Mouse (Mus musculus) cerebellum, adult 2 months (tissue): ENCODE results near the gene Zbtb24. TPM values are rescaled to one million over a fixed set of nuclear protein-coding genes. Genes with fewer than 3 reads are reported as not detected.

Experiments used
- DNase-seq, 2 experiments: peaks; one replicate each; pipeline ENCODE4 v3.0.0; 2021
- H3K27ac ChIP-seq: fragments of 200-500 bp; 2 replicates; pipeline ENCODE4 v1.5.1; 2012; ENCODE audit warnings: low read length, control low read depth, inconsistent platforms; ENCODE audit not compliant: insufficient read depth
- H3K27me3 ChIP-seq: fragments of 200-500 bp; 2 replicates; pipeline ENCODE4 v1.6.1; 2012; ENCODE audit warnings: inconsistent platforms, mild to moderate bottlenecking, low read length, moderate library complexity; ENCODE audit not compliant: control insufficient read depth, insufficient read depth
- H3K4me1 ChIP-seq: fragments of 200-500 bp; 2 replicates; pipeline ENCODE4 v1.6.1; 2011; ENCODE audit warnings: low read length; ENCODE audit not compliant: control insufficient read depth, insufficient read depth
- H3K4me3 ChIP-seq: fragments of 200-500 bp; replicated peaks from 2 replicates; pipeline ENCODE3; 2011; ENCODE audit warnings: mild to moderate bottlenecking, low read depth, low read length, control low read depth; ENCODE audit not compliant: insufficient read depth
- CTCF ChIP-seq: fragments of 200-500 bp; IDR thresholded peaks from 2 replicates; pipeline ENCODE4 v1.5.1; 2011; ENCODE audit warnings: low read depth, mild to moderate bottlenecking, control low read depth, low read length, moderate library complexity, borderline replicate concordance; ENCODE audit not compliant: insufficient read depth
- POLR2A ChIP-seq: fragments of 200-500 bp; IDR thresholded peaks from 2 replicates; pipeline ENCODE4 v1.6.1; 2011; ENCODE audit warnings: low read length, control low read depth, borderline replicate concordance; ENCODE audit not compliant: insufficient read depth
- WGBS: fragments of 180-500 bp; shearing (Covaris S2); methylation state at CpG from one replicate; pipeline ENCODE4 v1.1.7; 2018; 5-methylcytosine and 5-hydroxymethylcytosine counted together
- polyA plus RNA-seq: library from polyadenylated mRNA; depleted of rRNA; stranded (reverse); fragments of >200 nt; gene quantifications from 2 replicates; pipeline ENCODE4 v1.2.3, GENCODE M21; 2012

Gene Zbtb24
- polyA plus RNA-seq, 1 experiment, result 19.2 TPM

- H3K4me3 ChIP-seq, result peak overlapping the region; percentile 26
- no peaks in the 10 kb centered on the region for H3K27me3 ChIP-seq
- no peak overlapping the region for H3K27ac ChIP-seq
- no peak for TF ChIP-seq CTCF
- TF ChIP-seq POLR2A, result no peak
- H3K4me1 ChIP-seq, result peaks cover 3% of the 10 kb centered on the region
- DNase-seq, result peak in 1 of 2 experiments; percentile 39
- WGBS, result 46% methylated on average over 20 of the region's 20 CpGs
Measured at GRCm38 (mm10) chr10:41477278-41478181, 27.3 kb downstream of the Zbtb24 start.

- Histone ChIP-seq H3K27ac (no peak overlapping the region), H3K27me3 (no peaks in the 10 kb centered on the region), H3K4me3 (no peak overlapping the region), H3K4me1 (peaks cover 11% of the 10 kb centered on the region)
- 73% methylated on average over 3 of the region's 3 CpGs for WGBS
- TF ChIP-seq POLR2A (no peak), CTCF (no peak)
- no peak for DNase-seq
Measured at GRCm38 (mm10) chr10:41479961-41480360, 29.8 kb downstream of the Zbtb24 start.

DNA sequence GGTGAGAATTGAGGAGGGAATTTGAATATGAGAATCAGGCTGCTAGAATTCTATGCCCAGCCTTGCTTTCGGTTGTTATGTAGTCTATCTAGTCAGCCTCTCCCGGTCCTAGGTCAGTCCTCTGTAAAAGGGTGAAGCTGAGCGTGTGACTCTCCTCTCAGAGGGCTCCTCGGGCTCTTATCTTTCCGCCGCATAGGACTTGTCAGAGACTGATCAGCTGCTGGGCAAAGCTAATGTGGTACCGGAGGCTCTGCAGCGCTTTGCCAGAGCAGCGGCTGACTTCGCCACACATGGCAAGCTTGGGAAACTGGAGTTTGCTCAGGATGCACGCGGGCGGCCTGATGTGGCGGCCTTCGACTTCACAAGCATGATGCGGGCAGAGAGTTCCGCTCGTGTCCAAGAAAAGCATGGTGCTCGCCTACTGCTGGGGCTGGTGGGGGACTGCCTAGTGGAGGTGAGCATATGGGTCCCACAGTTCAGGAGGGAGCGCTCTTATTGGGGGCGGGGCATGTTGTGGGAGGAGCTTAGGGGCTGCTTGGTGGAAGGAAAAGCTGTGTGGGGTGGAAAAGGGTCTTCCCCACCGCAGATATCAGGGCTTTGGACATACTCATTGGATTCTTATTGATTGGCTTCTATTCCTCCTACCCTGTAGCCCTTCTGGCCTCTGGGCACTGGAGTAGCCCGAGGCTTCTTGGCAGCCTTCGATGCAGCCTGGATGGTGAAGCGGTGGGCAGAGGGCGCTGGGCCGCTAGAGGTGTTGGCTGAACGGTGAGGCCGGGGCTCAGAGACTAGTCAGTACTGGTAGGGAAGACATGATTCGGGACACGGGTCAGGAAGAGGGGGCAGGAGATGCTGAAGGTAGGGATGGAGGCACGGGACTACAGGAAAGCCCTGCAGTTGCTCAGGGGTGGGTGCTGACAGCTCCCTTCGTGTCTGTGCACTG, 31.0 kb downstream of the Zbtb24 start:
- H3K4me1 ChIP-seq, result peaks cover 11% of the 10 kb centered on the region
- DNase-seq, result no peak
- 52% methylated on average over 33 of the region's 33 CpGs for WGBS
- no peak overlapping the region for H3K27ac ChIP-seq
- no peaks in the 10 kb centered on the region for H3K27me3 ChIP-seq
- H3K4me3 ChIP-seq, result no peak overlapping the region
- no peak for TF ChIP-seq POLR2A
- no peak for TF ChIP-seq CTCF

DNA sequence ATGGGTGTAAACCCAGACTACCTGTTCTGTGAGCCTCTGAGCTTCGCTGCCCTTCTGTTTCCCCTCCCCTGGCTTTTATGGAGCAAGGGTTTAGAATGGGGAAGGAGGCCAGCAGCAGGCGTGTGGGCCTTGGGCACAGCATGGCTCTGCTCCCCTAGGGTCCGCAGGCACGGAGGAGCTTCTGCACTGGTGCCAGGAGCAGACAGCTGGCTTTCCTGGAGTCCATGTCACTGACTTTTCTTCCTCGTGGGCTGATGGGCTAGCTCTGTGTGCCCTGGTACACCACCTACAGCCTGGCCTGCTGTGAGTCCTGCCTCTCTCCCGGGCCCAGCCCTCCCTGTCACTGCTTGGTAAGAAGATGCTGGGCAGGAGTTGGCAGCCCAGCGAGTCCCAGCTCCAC, 32.3 kb downstream of the Zbtb24 start:
- no peak overlapping the region for H3K4me3 ChIP-seq
- WGBS, result 13% methylated on average over 7 of the region's 7 CpGs
- no peak overlapping the region for H3K27ac ChIP-seq
- peak; percentile 39 to 44 for DNase-seq
- H3K27me3 ChIP-seq, result no peaks in the 10 kb centered on the region
- peaks cover 18% of the 10 kb centered on the region for H3K4me1 ChIP-seq
- TF ChIP-seq POLR2A (no peak), CTCF (no peak)

DNA sequence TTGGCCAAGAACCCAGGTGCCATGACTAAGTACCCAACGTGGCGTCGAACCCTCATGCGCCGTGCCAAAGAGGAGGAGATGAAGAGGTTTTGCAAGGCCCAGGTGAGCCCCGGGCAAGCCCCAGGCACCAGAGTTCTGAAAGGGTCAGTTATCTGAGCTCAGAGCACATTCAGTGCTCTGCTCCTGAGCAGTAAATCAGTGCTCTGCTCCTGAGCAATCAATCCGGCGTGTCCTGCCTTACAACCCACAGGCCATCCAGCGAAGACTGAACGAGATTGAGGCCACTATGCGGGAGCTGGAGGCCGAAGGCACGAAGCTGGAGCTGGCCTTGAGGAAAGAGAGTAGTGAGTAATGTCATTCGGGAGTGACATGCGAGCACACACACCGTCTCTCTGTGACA, 35.6 kb downstream of the Zbtb24 start:
- no peak for TF ChIP-seq POLR2A
- no peak for DNase-seq
- peaks cover 18% of the 10 kb centered on the region for H3K4me1 ChIP-seq
- WGBS, result 91% methylated on average over 16 of the region's 16 CpGs
- H3K27me3 ChIP-seq, result no peaks in the 10 kb centered on the region
- H3K4me3 ChIP-seq, result no peak overlapping the region
- H3K27ac ChIP-seq, result no peak overlapping the region

- Histone ChIP-seq H3K4me3 (no peak overlapping the region), H3K27ac (no peak overlapping the region), H3K27me3 (no peaks in the 10 kb centered on the region), H3K4me1 (peaks cover 18% of the 10 kb centered on the region)
- WGBS, result 34% methylated on average over 14 of the region's 14 CpGs
- TF ChIP-seq CTCF, result no peak
- no peak for TF ChIP-seq POLR2A
- peak in 1 of 2 experiments; percentile 31 for DNase-seq
Measured at GRCm38 (mm10) chr10:41486506-41487170, 36.5 kb downstream of the Zbtb24 start.

DNA sequence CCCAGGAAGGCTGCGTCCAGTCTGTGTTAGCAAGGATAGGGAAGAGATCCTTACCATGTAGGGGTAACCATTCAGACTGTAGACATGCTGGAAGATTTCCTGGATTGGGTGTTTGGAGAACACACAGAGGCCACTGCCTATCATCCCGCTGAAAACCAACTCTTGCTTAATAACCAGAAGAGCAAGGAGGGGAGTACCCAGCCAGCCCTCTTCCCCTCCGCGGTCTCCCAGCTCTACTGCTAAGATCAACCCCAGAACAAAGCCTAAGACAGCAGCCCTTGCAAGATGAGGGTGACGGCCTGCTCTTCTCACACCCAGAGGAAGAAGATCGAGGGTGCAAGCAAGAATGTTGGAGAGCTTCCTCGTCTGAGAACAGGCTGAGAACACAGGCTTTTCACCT, 38.7 kb downstream of the Zbtb24 start:
- 52% methylated on average over 7 of the region's 7 CpGs for WGBS
- no peak for TF ChIP-seq POLR2A
- no peak for TF ChIP-seq CTCF
- DNase-seq, result no peak
- Histone ChIP-seq H3K27me3 (no peaks in the 10 kb centered on the region), H3K4me3 (no peak overlapping the region), H3K27ac (no peak overlapping the region), H3K4me1 (peaks cover 7% of the 10 kb centered on the region)
